Mouse (Mus musculus) myocyte (in vitro differentiated cells): ENCODE results near the gene Krtap4-2. TPM values are rescaled to one million over a fixed set of nuclear protein-coding genes. Genes with fewer than 3 reads are reported as not detected.
A peak's percentile ranks its signal among the peaks of the same experiment; 100 is the strongest.
"Not testable (repeated sequence)": the region's sequence is repeated elsewhere in the genome, so short reads cannot be mapped to it uniquely, and the experiment has no call there.

Experiments used
- H3K27me3 ChIP-seq: one replicate; pipeline ENCODE4 v1.6.1; 2011; ENCODE audit not compliant: control insufficient read depth, insufficient read depth, insufficient read length
- H3K36me3 ChIP-seq: one replicate; pipeline ENCODE4 v1.6.1; 2011; ENCODE audit not compliant: control insufficient read depth, insufficient read depth
- H3K4me2 ChIP-seq: one replicate; pipeline ENCODE4 v1.6.1; 2011; ENCODE audit warnings: low read depth, control low read depth
- H3K4me3 ChIP-seq: one replicate; pipeline ENCODE4 v1.5.1; 2011; ENCODE audit warnings: mild to moderate bottlenecking, control low read depth, moderate library complexity
- H3K79me2 ChIP-seq: one replicate; pipeline ENCODE4 v1.6.1; 2011; ENCODE audit not compliant: control insufficient read depth, insufficient read depth
- H3ac ChIP-seq: one replicate; pipeline ENCODE4 v1.6.1; 2011; ENCODE audit not compliant: control insufficient read depth, insufficient read length
- CEBPB ChIP-seq: IDR thresholded peaks from 2 replicates; pipeline ENCODE4 v1.6.1; 2011; ENCODE audit warnings: mild to moderate bottlenecking, moderate library complexity; ENCODE audit not compliant: poor library complexity, insufficient read depth, severe bottlenecking
- E2F4 ChIP-seq: IDR thresholded peaks from one replicate; pipeline ENCODE4 v1.6.1; 2011; ENCODE audit warnings: mild to moderate bottlenecking, control low read depth, moderate library complexity; ENCODE audit not compliant: insufficient read depth
- MAX ChIP-seq: IDR thresholded peaks from one replicate; pipeline ENCODE4 v1.6.1; 2011; ENCODE audit warnings: low read depth, mild to moderate bottlenecking, control low read depth
- MYOD1 ChIP-seq, 3 experiments: IDR thresholded peaks; one replicate each; pipeline ENCODE4 v1.6.1; 2011; ENCODE audit warnings: control low read depth in 2 of 3, low read depth in 2 of 3, mild to moderate bottlenecking in 2 of 3, moderate library complexity in 1 of 3; ENCODE audit not compliant: insufficient read length in 2 of 3, control insufficient read depth in 1 of 3
- MYOG ChIP-seq, 3 experiments: IDR thresholded peaks; one replicate each; pipeline ENCODE4 v1.6.1; 2011; ENCODE audit warnings: control low read depth in 2 of 3, low read depth in 2 of 3, mild to moderate bottlenecking in 2 of 3; ENCODE audit not compliant: insufficient read length in 2 of 3, control insufficient read depth in 1 of 3, insufficient read depth in 1 of 3
- POLR2A ChIP-seq: IDR thresholded peaks from one replicate; pipeline ENCODE4 v1.6.1; 2011; ENCODE audit warnings: low read depth, mild to moderate bottlenecking, control low read depth, moderate library complexity; ENCODE audit not compliant: insufficient read length
- POLR2AphosphoS2 ChIP-seq: IDR thresholded peaks from one replicate; pipeline ENCODE4 v1.6.1; 2011; ENCODE audit warnings: low read depth, control low read depth; ENCODE audit not compliant: insufficient read length
- REST ChIP-seq: IDR thresholded peaks from one replicate; pipeline ENCODE4 v1.6.1; 2011; ENCODE audit warnings: mild to moderate bottlenecking, control low read depth, moderate library complexity; ENCODE audit not compliant: insufficient read depth, insufficient read length
- SRF ChIP-seq: IDR thresholded peaks from one replicate; pipeline ENCODE4 v1.6.1; 2011; ENCODE audit warnings: low read depth; ENCODE audit not compliant: control insufficient read depth, insufficient read length
- TCF12 ChIP-seq: IDR thresholded peaks from one replicate; pipeline ENCODE4 v1.6.1; 2011; ENCODE audit warnings: mild to moderate bottlenecking, control low read depth; ENCODE audit not compliant: poor library complexity, insufficient read depth, severe bottlenecking
- TCF3 ChIP-seq: IDR thresholded peaks from one replicate; pipeline ENCODE4 v1.6.1; 2011; ENCODE audit warnings: low read depth, control low read depth; ENCODE audit not compliant: insufficient read length
- USF1 ChIP-seq: IDR thresholded peaks from one replicate; pipeline ENCODE4 v1.6.1; 2011; ENCODE audit warnings: low read depth, mild to moderate bottlenecking, control low read depth, moderate library complexity
- polyA plus RNA-seq: library from polyadenylated mRNA; unstranded; fragments of >200 nt; fragmentation: generic; extraction: Trizol; gene quantifications from one replicate; pipeline ENCODE4 v1.2.1, GENCODE M21; 2012; ENCODE audit warnings: missing spikeins

The Krtap4-2 gene
- polyA plus RNA-seq, 1 experiment: not detected

- Histone ChIP-seq H3K79me2 (no peaks in the 10 kb centered on the region), H3K4me2 (no peak within 1 kb of the TSS), H3ac (no peak within 1 kb of the TSS), H3K4me3 (no peak within 1 kb of the TSS), H3K27me3 (no peaks in the 10 kb centered on the region), H3K36me3 (no peaks in the 10 kb centered on the region)
- TF ChIP-seq MAX (no peak), POLR2AphosphoS2 (no peak)
Observed at GRCm38 (mm10) chr11:99620335-99620734, 14.5 kb downstream of the Krtap4-2 start, which contains the start of gene Gm11562. Gene Gm11562 (minus strand): TSS chr11:99620435.

GRCm38 (mm10) chr11:99614796-99615363 lies 20.0 kb downstream of the Krtap4-2 start, which contains the start of gene Krtap2-4:
Gene Krtap2-4 (minus strand): TSS chr11:99614846.
- Histone ChIP-seq H3K4me2 (no peak within 1 kb of the TSS), H3K79me2 (no peaks in the 10 kb centered on the region), H3K36me3 (no peaks in the 10 kb centered on the region), H3K4me3 (no peak within 1 kb of the TSS), H3ac (no peak within 1 kb of the TSS), H3K27me3 (no peaks in the 10 kb centered on the region)
- TF ChIP-seq TCF3 (no peak), POLR2A (no peak), CEBPB (no peak), REST (no peak), MYOD1 (IDR thresholded peaks at IDR 0.05; ENCODE audit: control insufficient read depth in 1 of 3, insufficient read length in 2 of 3, low read depth in 2 of 3) (no peak), MYOG (IDR thresholded peaks at IDR 0.05; ENCODE audit: control insufficient read depth in 1 of 3, insufficient read depth in 1 of 3, insufficient read length in 2 of 3, low read depth in 2 of 3) (no peak), POLR2AphosphoS2 (no peak), MAX (no peak), TCF12 (no peak), E2F4 (no peak), SRF (no peak), USF1 (no peak)

DNA sequence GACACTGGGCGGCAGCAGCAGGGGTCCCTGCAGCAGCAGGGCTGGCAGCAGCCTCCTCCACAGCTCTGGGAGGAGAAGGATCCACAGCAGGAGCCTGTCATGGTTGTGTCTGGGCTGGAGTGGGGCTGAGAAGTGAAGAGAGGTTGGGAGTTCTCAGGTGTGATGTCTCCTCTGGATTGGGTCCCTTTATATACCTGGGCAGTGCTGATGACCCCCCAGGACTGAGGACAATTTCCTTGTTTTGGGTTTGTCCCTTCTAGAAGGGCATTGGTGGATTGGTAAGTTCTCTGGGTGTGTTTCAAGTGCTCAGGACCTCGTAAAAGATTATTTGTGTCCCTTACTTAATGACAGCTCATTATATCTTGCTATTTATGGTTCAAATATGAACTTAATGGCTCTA lies 24.8 kb downstream of the Krtap4-2 start, which contains the start of gene Gm11937:
Gene Gm11937 (minus strand): TSS at position 101 of the 400 bp plus-strand sequence.
- H3K36me3 ChIP-seq, H3K4me2 ChIP-seq, H3ac ChIP-seq, H3K4me3 ChIP-seq, H3K27me3 ChIP-seq, H3K79me2 ChIP-seq: not testable (repeated sequence)

DNA sequence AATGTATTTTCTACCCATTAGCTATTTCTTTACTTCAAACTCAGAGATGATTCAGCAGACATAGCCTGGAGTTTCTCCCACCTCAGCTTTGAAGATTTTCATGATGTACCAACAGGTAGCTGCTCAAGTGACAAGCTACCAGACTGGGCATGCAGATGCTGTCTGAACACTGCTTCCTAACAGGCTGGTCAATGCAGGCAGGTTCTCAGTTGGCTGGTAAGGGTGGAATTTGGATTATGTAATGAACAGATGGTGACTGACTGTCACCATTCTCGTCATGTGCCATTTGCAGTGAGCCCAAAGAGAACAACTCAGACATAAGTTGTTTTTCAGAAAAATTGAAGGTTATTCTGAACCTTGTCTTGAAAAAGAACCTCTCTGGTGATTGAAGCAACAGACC lies 25.8 kb downstream of the Krtap4-2 start:
- Histone ChIP-seq H3ac (no peak overlapping the region), H3K27me3 (no peaks in the 10 kb centered on the region)
- TF ChIP-seq REST (no peak), MYOG (IDR thresholded peaks at IDR 0.05; ENCODE audit: control insufficient read depth in 1 of 3, insufficient read depth in 1 of 3, insufficient read length in 2 of 3, low read depth in 2 of 3) (no peak), MAX (no peak), POLR2A (no peak), CEBPB (no peak), TCF12 (no peak), POLR2AphosphoS2 (no peak), SRF (no peak), MYOD1 (IDR thresholded peaks at IDR 0.05; ENCODE audit: control insufficient read depth in 1 of 3, insufficient read length in 2 of 3, low read depth in 2 of 3) (no peak), E2F4 (no peak), USF1 (no peak), TCF3 (no peak)

GRCm38 (mm10) chr11:99603208-99603607 lies 31.7 kb downstream of the Krtap4-2 start, which contains the start of gene Gm11938:
Gene Gm11938 (minus strand): TSS chr11:99603308.
- H3ac ChIP-seq, H3K36me3 ChIP-seq, H3K4me3 ChIP-seq, H3K4me2 ChIP-seq, H3K27me3 ChIP-seq, H3K79me2 ChIP-seq: not testable (repeated sequence)

More for the DNA sequence above, 25.8 kb downstream of the Krtap4-2 start:
- Histone ChIP-seq H3K36me3 (no peaks in the 10 kb centered on the region), H3K79me2 (no peaks in the 10 kb centered on the region), H3K4me3 (no peak overlapping the region), H3K4me2 (no peak overlapping the region)

- H3K27me3 ChIP-seq, H3ac ChIP-seq, H3K79me2 ChIP-seq, H3K4me2 ChIP-seq, H3K4me3 ChIP-seq, H3K36me3 ChIP-seq: not testable (repeated sequence)
- TF ChIP-seq MYOD1 (IDR thresholded peaks at IDR 0.05; ENCODE audit: control insufficient read depth in 1 of 3, insufficient read length in 2 of 3, low read depth in 2 of 3) (peak in 2 of 3 experiments; percentile 69 to 84), TCF3 (peak; percentile 50), MYOG (IDR thresholded peaks at IDR 0.05; ENCODE audit: control insufficient read depth in 1 of 3, insufficient read depth in 1 of 3, insufficient read length in 2 of 3, low read depth in 2 of 3) (peak in 2 of 3 experiments; percentile 43 to 53)
Observed at GRCm38 (mm10) chr11:99597742-99598141, 37.1 kb downstream of the Krtap4-2 start, which contains the start of gene Krtap9-3. Gene Krtap9-3 (minus strand): TSS chr11:99598105.
